Mouse (Mus musculus): Measurements from ENCODE around the gene Nprl2. TPM values are rescaled to one million over a fixed set of nuclear protein-coding genes. Genes with fewer than 3 reads are reported as not detected.
A peak's percentile ranks its signal among the peaks of the same experiment; 100 is the strongest.

The Nprl2 gene
- total RNA-seq, 2 experiments from 2014 or later, result 39.7 to 48.3 TPM

DNA sequence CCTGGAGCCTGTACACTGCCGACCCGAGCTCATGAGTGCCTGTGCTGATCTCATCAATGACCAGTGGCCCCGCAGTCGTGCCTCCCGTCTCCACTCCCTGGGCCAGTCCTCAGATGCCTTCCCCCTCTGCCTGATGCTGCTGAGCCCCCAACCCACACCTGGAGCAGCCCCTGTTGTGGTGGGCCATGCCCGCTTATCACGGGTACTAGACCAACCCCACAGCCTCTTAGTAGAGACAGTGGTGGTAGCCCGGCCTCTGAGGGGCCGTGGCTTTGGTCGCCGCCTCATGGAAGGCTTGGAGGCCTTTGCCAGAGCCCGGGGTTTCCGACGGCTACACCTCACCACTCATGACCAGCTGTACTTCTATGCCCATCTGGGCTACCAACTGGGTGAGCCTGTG is 41.1 kb downstream of the Nprl2 start:
- intact Hi-C loops (cut with DNase I), result no loop called here
- Histone ChIP-seq H3K27ac (no peak overlapping the region), H3K4me3 (no peak overlapping the region)
- no peak for DNase-seq (ENCODE audit: extremely low spot score in 1 of 2, low spot score in 2 of 2)
- TF ChIP-seq CTCF (IDR thresholded peaks at IDR 0.05), result no peak

DNA sequence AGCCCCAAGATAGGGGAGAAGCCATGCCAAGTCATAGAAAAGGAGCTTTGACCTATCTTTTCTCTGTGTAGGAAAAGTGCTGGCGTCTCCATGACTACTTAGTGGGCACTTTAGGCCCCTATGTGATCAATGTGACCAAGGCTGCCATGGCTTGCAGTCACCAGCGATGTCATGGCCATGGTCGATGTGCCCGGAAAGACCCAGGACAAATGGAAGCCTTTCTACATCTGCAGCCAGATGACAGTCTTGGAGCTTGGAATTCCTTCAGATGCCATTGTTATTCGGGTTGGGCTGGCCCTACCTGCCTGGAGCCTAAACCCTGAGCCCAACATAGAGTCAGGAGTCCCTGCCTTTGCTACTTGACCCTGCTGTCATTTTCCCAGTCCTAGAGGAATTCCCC is 44.5 kb downstream of the Nprl2 start:
- Histone ChIP-seq H3K27ac (no peak overlapping the region), H3K4me3 (no peak overlapping the region)
- no peak for TF ChIP-seq CTCF (IDR thresholded peaks at IDR 0.05)
- no peak for DNase-seq (ENCODE audit: extremely low spot score in 1 of 2, low spot score in 2 of 2)
- intact Hi-C loops (cut with DNase I), result no loop called here

DNA sequence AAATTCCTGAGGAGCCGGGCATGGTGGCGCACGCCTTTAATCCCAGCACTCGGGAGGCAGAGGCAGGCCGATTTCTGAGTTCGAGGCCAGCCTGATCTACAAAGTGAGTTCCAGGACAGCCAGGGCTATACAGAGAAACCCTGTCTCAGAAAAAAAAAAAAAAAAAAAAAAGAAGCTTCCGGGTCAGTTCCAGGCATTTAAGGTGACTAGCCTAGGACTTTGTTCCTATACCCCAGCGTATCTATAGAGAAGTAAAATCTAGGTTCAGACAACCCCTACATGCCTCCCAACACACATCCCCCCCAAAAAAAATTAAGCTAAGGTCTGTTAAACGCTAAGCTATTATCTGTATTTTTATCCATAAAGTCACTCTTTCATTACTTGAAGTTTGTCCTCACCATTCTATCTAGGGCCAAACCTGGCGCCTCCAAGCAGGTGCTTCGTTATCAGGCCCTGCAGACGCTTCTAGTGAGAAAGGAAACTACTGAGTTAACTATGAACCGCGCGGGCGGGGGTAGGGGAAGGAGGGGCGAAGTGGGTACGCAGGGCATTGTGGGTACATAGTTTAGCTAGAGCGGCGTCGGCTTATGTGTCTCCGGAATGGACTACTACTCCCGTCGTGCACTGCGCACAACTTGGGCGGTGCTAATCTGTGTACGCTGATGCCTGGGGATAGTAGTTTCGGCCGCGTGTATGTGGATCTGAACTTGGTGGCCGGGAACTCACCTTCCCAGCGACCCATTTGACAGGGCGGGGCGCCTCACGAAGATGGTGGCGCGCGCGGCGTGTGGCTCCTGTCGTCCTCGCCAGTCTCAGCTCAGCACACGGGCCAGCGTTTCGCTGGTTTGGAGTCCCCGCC is 45.2 kb downstream of the Nprl2 start, which contains the start of gene Ifrd2:
Ifrd2 (plus strand) TSS at position 669 of the 859 bp plus-strand sequence.
- peak; percentile 95 to 97 for DNase-seq (ENCODE audit: extremely low spot score in 1 of 2, low spot score in 2 of 2)
- intact Hi-C loops (cut with DNase I), result loop anchor here (1.0 kb wide), 1 partner anchor 25 kb away; no protein-coding TSS in a partner anchor
- H3K27ac ChIP-seq, result peak within 1 kb of the TSS; percentile 70
- TF ChIP-seq CTCF (IDR thresholded peaks at IDR 0.05), result no peak
- peak within 1 kb of the TSS; percentile 81 for H3K4me3 ChIP-seq

DNA sequence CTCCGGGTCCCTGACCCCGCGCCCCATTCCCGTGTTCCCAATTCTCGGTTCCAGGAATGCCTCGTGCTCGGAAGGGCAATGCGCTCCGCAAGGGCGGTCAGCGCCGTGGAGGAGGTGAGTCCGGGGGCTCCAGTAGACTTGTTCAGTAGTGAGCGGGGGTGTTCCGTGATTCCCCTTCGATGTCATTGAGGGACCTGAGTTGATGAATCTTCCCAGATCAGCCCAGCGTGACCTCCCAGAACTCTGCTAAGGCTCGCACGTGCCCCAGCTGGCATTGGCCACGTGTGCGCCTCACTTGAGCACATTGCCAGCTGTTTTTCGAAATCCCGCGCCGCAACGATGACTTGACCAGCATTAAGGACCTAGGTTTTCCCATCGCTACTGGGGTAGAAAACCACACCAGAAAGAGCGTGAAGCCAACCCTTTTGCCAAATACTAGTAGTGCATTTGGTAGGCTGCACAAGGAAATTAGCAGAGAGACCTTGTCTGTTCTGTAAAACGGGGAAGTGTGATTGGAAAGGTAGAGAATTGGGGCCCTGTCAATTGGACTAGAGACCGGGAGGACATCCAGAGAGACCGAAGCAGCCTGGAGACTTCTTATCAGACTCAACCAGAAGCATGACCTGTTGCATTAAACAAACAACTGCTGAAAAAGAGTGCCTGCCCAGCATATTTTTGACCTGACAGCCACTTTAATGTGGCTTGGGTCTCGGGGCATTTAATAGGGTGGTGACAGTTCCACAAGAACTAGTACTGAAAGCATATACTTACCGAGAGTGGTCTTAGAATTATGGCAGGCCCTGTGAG is 46.0 kb downstream of the Nprl2 start:
- DNase-seq (ENCODE audit: extremely low spot score in 1 of 2, low spot score in 2 of 2), result peak in 1 of 2 experiments; percentile 31
- peak overlapping the region; percentile 81 for H3K4me3 ChIP-seq
- no peak for TF ChIP-seq CTCF (IDR thresholded peaks at IDR 0.05)
- peak overlapping the region; percentile 70 for H3K27ac ChIP-seq
- intact Hi-C loops (cut with DNase I), result loop anchor here (1.0 kb wide), 1 partner anchor 24 kb away; no protein-coding TSS in a partner anchor

DNA sequence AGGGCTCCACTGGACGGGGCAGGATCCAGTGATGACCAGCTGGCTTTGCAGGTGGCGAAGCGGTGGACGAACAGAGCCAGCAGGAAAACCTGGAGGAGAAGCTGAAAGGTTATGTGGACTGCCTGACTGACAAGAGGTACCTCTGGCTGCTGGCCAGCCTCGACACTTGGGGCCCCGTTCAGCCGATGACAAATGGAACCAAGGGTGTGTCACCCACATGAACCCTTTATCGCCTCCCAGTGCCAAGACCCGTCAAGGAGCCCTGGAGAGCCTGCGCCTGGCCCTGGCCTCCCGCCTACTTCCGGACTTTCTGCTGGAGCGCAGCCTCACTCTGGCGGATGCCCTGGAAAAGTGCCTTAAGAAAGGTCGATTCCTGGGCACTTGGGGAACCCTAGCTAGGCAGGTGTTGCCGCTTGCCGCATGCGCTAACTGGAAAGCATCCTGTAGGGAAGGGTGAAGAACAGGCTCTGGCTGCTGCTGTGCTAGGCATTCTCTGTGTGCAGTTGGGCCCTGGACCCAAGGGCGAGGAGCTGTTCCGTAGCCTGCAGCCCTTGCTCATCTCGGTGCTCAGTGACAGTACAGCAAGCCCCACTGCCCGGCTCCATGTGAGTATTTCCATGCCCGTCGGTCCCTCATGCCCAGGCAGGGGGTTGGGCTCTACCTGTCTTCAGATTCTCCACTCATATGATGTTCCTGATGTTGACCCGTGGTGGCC is 48.2 kb downstream of the Nprl2 start:
- DNase-seq (ENCODE audit: extremely low spot score in 1 of 2, low spot score in 2 of 2), result no peak
- Histone ChIP-seq H3K27ac (no peak overlapping the region), H3K4me3 (no peak overlapping the region)
- TF ChIP-seq CTCF (IDR thresholded peaks at IDR 0.05), result no peak
- intact Hi-C loops (cut with DNase I), result no loop called here

DNA sequence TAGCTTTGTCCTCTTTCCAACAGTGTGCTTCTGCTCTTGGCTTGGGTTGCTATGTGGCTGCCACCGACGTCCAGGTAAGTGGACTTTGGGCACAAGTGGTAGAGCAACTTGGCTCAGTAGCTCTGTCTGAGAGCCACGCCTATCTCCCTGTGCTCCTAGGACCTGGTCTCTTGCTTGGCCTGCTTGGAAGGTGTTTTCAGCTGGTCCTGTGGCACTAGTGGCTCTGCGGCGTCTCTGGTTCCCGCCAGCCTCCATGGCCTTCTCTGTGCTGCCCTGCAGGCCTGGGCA is 48.7 kb downstream of the Nprl2 start:
- TF ChIP-seq CTCF (IDR thresholded peaks at IDR 0.05), result no peak
- intact Hi-C loops (cut with DNase I), result no loop called here

DNA sequence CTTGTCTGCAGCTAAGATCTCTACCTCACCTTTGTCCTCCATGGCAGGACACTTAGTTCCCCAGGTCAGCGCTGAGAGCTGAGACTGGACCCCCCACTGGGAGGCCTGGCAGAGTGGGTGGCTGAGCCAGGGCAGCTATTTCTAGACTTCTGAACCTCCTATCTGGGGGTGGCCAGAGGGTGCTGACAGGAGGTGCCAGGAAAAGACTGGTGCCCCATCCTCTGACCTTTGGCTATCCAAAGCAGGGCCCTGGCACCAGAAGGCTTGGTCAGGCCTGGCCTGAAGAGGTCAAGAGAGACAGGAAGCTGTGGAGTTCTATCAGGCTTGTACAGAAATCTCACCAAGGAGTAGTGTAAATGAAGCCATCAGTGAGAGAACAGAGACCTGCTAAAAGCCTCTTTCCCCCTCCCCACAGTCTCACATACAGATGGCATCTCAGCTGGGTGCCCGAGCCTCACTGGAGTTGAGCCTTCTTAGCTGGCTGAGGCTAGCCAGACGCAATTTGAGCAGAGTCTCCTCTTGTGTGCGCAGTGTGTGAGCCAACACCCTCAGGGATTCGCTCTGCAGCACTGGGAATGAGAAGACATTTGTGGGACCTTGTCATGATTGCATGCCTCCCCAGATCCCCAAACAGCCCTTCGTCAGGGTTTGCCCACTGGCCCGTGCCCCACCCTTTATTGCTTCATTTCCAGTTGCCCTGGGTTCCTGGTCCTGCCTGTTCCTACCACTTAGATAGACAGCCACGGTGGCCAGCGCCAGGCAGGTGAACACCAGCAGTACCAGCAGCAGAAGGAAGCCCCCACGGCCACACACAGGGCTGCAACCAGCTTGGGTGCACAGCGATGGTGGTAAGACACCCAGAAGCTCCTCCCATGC is 51.3 kb downstream of the Nprl2 start:
- Histone ChIP-seq H3K4me3 (no peak overlapping the region), H3K27ac (no peak overlapping the region)
- no peak for DNase-seq (ENCODE audit: extremely low spot score in 1 of 2, low spot score in 2 of 2)
- intact Hi-C loops (cut with DNase I), result no loop called here
- no peak for TF ChIP-seq CTCF (IDR thresholded peaks at IDR 0.05)

More for the DNA sequence above, 48.7 kb downstream of the Nprl2 start:
- Histone ChIP-seq H3K27ac (no peak overlapping the region), H3K4me3 (no peak overlapping the region)
- no peak for DNase-seq (ENCODE audit: extremely low spot score in 1 of 2, low spot score in 2 of 2)

DNA sequence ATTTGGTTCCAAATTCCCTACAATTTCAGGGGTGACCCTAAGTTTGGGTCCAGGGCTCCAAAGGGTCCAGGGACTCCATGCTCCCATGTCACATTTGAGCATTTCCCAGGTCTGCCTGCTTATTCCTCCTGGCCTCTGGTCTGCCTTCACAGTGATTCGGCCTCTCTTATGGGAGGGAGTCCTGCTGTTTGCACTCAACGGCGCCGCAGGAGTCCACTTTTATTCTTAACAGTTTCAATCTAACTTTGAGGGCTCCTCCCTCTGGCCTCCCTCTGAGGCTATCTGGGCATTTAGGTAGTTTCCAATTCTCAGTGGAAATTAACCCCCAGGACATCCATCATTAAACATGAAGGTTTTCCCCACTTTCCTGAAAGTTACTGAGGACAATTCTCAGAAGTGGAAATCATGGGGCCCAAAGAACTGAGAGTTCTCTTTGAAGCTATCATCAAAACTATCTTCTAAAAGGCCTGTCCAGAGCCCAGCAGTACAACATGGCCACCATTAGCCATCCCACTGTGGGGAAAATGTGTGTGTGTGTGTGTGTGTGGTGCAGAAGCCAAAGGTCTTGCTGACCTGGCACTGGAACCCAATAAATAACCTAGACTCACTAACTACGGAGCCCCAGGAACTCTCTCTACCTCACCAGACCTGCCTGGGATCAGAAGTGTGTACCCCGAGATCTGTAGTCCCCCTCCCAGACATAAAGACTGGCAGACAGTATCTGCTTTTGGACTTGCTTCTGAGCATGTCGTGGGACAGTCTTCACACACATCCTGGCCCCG is 52.4 kb downstream of the Nprl2 start:
- H3K4me3 ChIP-seq, result no peak overlapping the region
- TF ChIP-seq CTCF (IDR thresholded peaks at IDR 0.05), result no peak
- no peak overlapping the region for H3K27ac ChIP-seq
- no peak for DNase-seq (ENCODE audit: extremely low spot score in 1 of 2, low spot score in 2 of 2)
- intact Hi-C loops (cut with DNase I), result no loop called here

Other genes starting within 250 kb of the Nprl2 start
- gene Cish, start 246.2 kb upstream of the Nprl2 start, total RNA-seq (2021), result 10 to 100 TPM in 1 of 2 experiments, 1 to 10 TPM in 1; 9.6 to 10.7 TPM
- 10 to 100 TPM; 18.6 to 21.5 TPM for gene Hemk1, start 203.9 kb upstream of the Nprl2 start, total RNA-seq (2021)
- 1 to 10 TPM; 4.3 to 4.4 TPM for gene 6430571L13Rik, start 201.6 kb upstream of the Nprl2 start, total RNA-seq (2021)
- gene Cacna2d2, start 142.6 kb upstream of the Nprl2 start, total RNA-seq (2021), result 10 to 100 TPM; 24.1 to 34.7 TPM
- 10 to 100 TPM; 35.3 to 35.6 TPM for gene Tmem115, start 8.3 kb upstream of the Nprl2 start, total RNA-seq (2021)
- gene Cyb561d2, start within 50 bp of the Nprl2 start, total RNA-seq (2021), result 10 to 100 TPM; 14.7 to 16.7 TPM
- 1 to 10 TPM; 3.8 to 4.7 TPM for gene Zmynd10, start 5.1 kb downstream of the Nprl2 start, total RNA-seq (2021)
- gene Rassf1, start 9.3 kb downstream of the Nprl2 start, total RNA-seq (2021), result 10 to 100 TPM; 19.7 to 20.5 TPM
- 10 to 100 TPM; 91.0 to 99.1 TPM for gene Tusc2, start 21.0 kb downstream of the Nprl2 start, total RNA-seq (2021)
- 10 to 100 TPM; 14.9 TPM for gene Hyal2, start 25.7 kb downstream of the Nprl2 start, total RNA-seq (2021)
- 1 to 10 TPM; 6.0 to 8.5 TPM for gene Hyal1, start 34.7 kb downstream of the Nprl2 start, total RNA-seq (2021)
- gene Naa80, start 36.7 kb downstream of the Nprl2 start, total RNA-seq (2021), result 10 to 100 TPM; 11.3 to 12.6 TPM
- 1 to 10 TPM in 1 of 2 experiments, under 1 TPM in 1; 0.97 to 1.2 TPM for gene Hyal3, start 38.6 kb downstream of the Nprl2 start, total RNA-seq (2021)
- 10 to 100 TPM; 10.5 to 10.9 TPM for gene Ifrd2, start 45.4 kb downstream of the Nprl2 start, total RNA-seq (2021)
- 1 to 10 TPM; 3.3 to 4.1 TPM for gene Sema3b, start 67.0 kb downstream of the Nprl2 start, total RNA-seq (2021)
- gene Gnai2, start 93.1 kb downstream of the Nprl2 start, total RNA-seq (2021), result 100 to 1,000 TPM; 201 to 213 TPM
- gene Slc38a3, start 127.3 kb downstream of the Nprl2 start, total RNA-seq (2021), result 10 to 100 TPM; 74.7 to 76.2 TPM
- under 1 TPM in 1 of 2 experiments, not detected in 1; 0.18 TPM for gene Gnat1, start 137.5 kb downstream of the Nprl2 start, total RNA-seq (2021)
- gene Sema3f, start 168.2 kb downstream of the Nprl2 start, total RNA-seq (2021), result 10 to 100 TPM; 17.3 to 17.7 TPM
- 100 to 1,000 TPM; 146 to 147 TPM for gene Rbm5, start 228.8 kb downstream of the Nprl2 start, total RNA-seq (2021)